16 mouse cellular contexts compared by ENCODE assay signal in the genomic region with DNA sequence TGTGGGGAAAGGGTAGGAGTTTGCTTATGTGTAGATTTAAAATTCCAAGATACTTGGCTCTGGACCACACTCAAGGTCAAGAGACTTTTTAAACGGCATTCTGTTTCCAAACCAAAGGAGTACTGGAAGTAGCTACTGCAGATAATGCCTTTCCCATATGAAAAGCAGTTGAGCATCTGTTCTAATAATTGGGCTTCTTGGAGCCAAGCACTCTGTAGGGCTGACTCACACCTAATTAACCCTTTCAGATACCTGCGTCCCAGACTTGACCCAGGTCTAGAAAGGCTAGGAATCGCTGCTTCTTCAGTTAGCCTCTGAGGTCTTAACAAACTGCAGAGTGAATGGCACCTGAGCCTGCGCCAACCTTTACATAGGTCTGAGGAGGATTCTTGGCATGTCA.
"Had no signal": no experiment of that assay in that cellular context is flagged by ENCODE, and none has a peak within 500 bp of the region (broad histone marks: within the 10 kb centered on the region; RNA-seq: fewer than 3 reads in every experiment).

No protein-coding gene starts in this region.

- H3K9ac ChIP-seq: liver, embryonic 15.5 days; neural tube, embryonic 12.5 days had no signal

- ATAC-seq: lung, postnatal 0 days had no signal

- DNase-seq: kidney, postnatal 10 days; kidney, postnatal 4 days; left cerebral cortex, postnatal 4 days; lung, adult 2 months; lung, postnatal 36 days; midbrain, embryonic 14.5 days; spleen, adult 18-20 months; thymus, adult 18-20 months; thymus, postnatal 14 days had no signal

- H3K9me3 ChIP-seq: liver, embryonic 15.5 days; midbrain, embryonic 10.5 days; neural tube, embryonic 12.5 days had no signal

- H3K36me3 ChIP-seq: liver, embryonic 15.5 days; midbrain, embryonic 10.5 days; neural tube, embryonic 12.5 days had no signal

- H3K4me2 ChIP-seq: liver, embryonic 11.5 days; liver, embryonic 15.5 days; neural tube, embryonic 12.5 days had no signal

- H3K4me3 ChIP-seq: layer of hippocampus, adult 2 months; liver, embryonic 15.5 days; midbrain, embryonic 10.5 days; myocyte; neural tube, embryonic 12.5 days had no signal

- H3K27ac ChIP-seq: layer of hippocampus, adult 2 months; liver, embryonic 15.5 days; midbrain, embryonic 10.5 days; neural tube, embryonic 12.5 days had no signal

- H3K4me1 ChIP-seq: liver, embryonic 15.5 days had no signal

- H3K27me3 ChIP-seq: liver, embryonic 15.5 days; neural tube, embryonic 12.5 days had no signal
